Mouse (Mus musculus) liver, embryonic 14 days (tissue): ENCODE results near the gene Rnf217. TPM values are rescaled to one million over a fixed set of nuclear protein-coding genes. Genes with fewer than 3 reads are reported as not detected.

Experiments used
- polyA plus RNA-seq: library from polyadenylated mRNA; depleted of rRNA; stranded (reverse); fragments of >200 nt; gene quantifications from 2 replicates; pipeline ENCODE4 v1.2.3, GENCODE M21; 2012; rRNA removed

Gene Rnf217
- 0.23 and 0.24 TPM in 2 replicates for polyA plus RNA-seq

GRCm38 (mm10) chr10:31609066-31609961, at the start of gene Rnf217:
Gene Rnf217, minus strand, starts transcription at chr10:31609184.

DNA sequence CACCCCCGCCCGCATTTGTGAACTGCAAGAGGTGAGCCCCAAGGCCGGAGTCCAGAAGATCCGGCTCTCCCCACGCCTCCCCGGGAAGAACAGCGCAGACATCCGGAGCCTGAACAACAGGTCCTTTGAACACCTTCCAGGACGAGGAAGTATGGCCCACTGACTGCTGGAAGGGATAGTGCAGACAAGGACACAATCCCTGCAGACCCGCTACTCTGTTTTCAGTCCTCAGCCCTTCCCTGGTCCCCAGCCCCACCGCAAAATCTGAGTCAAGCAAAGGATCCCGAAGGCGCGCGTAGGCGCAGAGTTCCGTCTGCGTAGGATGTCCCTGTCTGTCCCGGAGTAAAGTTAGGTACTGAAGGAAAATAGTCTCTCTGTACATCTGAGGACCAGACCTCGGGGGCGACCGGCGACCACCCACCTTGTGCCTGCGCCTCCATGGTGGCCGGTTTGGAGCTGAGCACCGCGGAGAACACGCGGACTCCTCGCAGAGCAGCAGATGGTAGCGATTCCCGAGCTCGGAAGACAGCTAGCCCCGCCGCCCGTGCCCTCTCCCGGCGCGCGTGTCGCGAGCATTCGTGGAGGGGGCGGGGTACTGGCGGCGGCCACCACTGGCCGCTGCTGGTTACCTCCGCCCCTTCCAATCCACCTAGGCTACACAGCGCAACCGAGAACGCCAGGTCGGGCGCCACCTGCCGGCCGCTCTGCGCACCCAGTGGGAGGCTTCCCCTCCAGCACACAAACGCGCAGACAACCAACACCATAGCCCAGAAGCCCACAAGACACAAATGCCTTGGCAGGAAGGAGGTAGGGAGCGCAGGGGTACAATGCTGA, 163.5 kb downstream of the Rnf217 start, which contains the start of gene Tpd52l1:
TSS of gene Tpd52l1 (minus strand) at position 668 of the 834 bp plus-strand sequence.

Other genes starting within 250 kb of the Rnf217 start
- 0.46 and 0.52 TPM in 2 replicates for gene Tpd52l1, start 163.2 kb downstream of the Rnf217 start, polyA plus RNA-seq